In genomic region chrX:60547098-60547443, GRCm38 (mm10) we compare ENCODE assay signal across 8 mouse cellular contexts. TPM values are rescaled to one million over a fixed set of nuclear protein-coding genes. Genes with fewer than 3 reads are reported as not detected.
DNase-seq lines count a peak whose midpoint lies in the region; ATAC-seq and TF ChIP-seq lines count a peak whose summit lies in the region.
"Had no signal": no experiment of that assay in that cellular context is flagged by ENCODE, and none has a peak within 500 bp of the region (broad histone marks: within the 10 kb centered on the region; RNA-seq: fewer than 3 reads in every experiment).

No protein-coding gene starts in this region.

- H3K9ac ChIP-seq in lung, embryonic 14.5 days = peak overlapping the region; percentile 38
- H3K9ac ChIP-seq in forebrain, embryonic 13.5 days = peak overlapping the region; percentile 78
- H3K9ac ChIP-seq in limb, embryonic 12.5 days (replicated peaks) = peak overlapping the region; percentile 67

- TF ChIP-seq POLR2A in olfactory bulb, adult 2 months (IDR thresholded peaks at IDR 0.05; ENCODE audit: insufficient read depth, low read depth, low read length) = no peak

- no peak for DNase-seq in lung, embryonic 14.5 days
- DNase-seq in lung, postnatal 36 days = no peak
- DNase-seq in adrenal gland, adult 18-20 months (ENCODE audit: low spot score in 2 of 2) = no peak
- DNase-seq in Muller cell, postnatal 12 days (ENCODE audit: inconsistent ontology term) = no peak

- H3K36me3 ChIP-seq in lung, embryonic 14.5 days (ENCODE audit: insufficient read depth) = no peaks in the 10 kb centered on the region
- no peaks in the 10 kb centered on the region for H3K36me3 ChIP-seq in forebrain, embryonic 13.5 days (ENCODE audit: poor library complexity, severe bottlenecking)
- no peaks in the 10 kb centered on the region for H3K36me3 ChIP-seq in limb, embryonic 12.5 days

- WGBS in lung, embryonic 14.5 days = 17% methylated on average over 16 of the region's 16 CpGs
- WGBS in forebrain, embryonic 13.5 days = 12% methylated on average over 15 of the region's 16 CpGs
- WGBS in limb, embryonic 12.5 days = 16% methylated on average over 16 of the region's 16 CpGs
- WGBS in olfactory bulb, adult 2 months = 20% methylated on average over 16 of the region's 16 CpGs

- no peak for TF ChIP-seq CTCF in lung, embryonic 14.5 days (IDR thresholded peaks at IDR 0.05; ENCODE audit: low read depth)
- no peak for TF ChIP-seq CTCF in olfactory bulb, adult 2 months (IDR thresholded peaks at IDR 0.05; ENCODE audit: insufficient read depth, low read depth, low read length)

- peak overlapping the region; percentile 60 for H3K4me2 ChIP-seq in lung, embryonic 14.5 days
- peak overlapping the region; percentile 61 for H3K4me2 ChIP-seq in forebrain, embryonic 13.5 days
- peak overlapping the region; percentile 57 for H3K4me2 ChIP-seq in limb, embryonic 12.5 days

- H3K9me3 ChIP-seq in lung, embryonic 14.5 days (ENCODE audit: low read depth, low read length) = no peaks in the 10 kb centered on the region
- no peaks in the 10 kb centered on the region for H3K9me3 ChIP-seq in forebrain, embryonic 13.5 days (replicated peaks)
- H3K9me3 ChIP-seq in limb, embryonic 12.5 days = no peaks in the 10 kb centered on the region

- peaks cover 6% of the 10 kb centered on the region; the same call in 1 of the 2 replicates for H3K27me3 ChIP-seq in lung, embryonic 14.5 days (ENCODE audit: insufficient read depth, low read length)
- no peaks in the 10 kb centered on the region for H3K27me3 ChIP-seq in forebrain, embryonic 13.5 days
- peaks cover 16% of the 10 kb centered on the region for H3K27me3 ChIP-seq in limb, embryonic 12.5 days

- H3K27ac ChIP-seq in lung, embryonic 14.5 days (ENCODE audit: low read depth) = no peak overlapping the region
- peak overlapping the region; percentile 88 for H3K27ac ChIP-seq in forebrain, embryonic 13.5 days
- H3K27ac ChIP-seq in limb, embryonic 12.5 days = no peak overlapping the region; the same call in 1 of the 2 replicates
- H3K27ac ChIP-seq in olfactory bulb, adult 2 months (ENCODE audit: insufficient read depth, low read depth, low read length) = no peak overlapping the region

- no peaks in the 10 kb centered on the region for H3K4me1 ChIP-seq in lung, embryonic 14.5 days (ENCODE audit: insufficient read depth)
- H3K4me1 ChIP-seq in forebrain, embryonic 13.5 days = peaks cover 4% of the 10 kb centered on the region
- no peaks in the 10 kb centered on the region for H3K4me1 ChIP-seq in limb, embryonic 12.5 days (replicated peaks)
- H3K4me1 ChIP-seq in olfactory bulb, adult 2 months (ENCODE audit: control insufficient read depth, insufficient read depth, low read length) = peaks cover 4% of the 10 kb centered on the region

- H3K4me3 ChIP-seq in lung, embryonic 14.5 days (ENCODE audit: low read depth, low read length) = peak overlapping the region; percentile 46
- H3K4me3 ChIP-seq in forebrain, embryonic 13.5 days = peak overlapping the region; percentile 56
- H3K4me3 ChIP-seq in limb, embryonic 12.5 days (replicated peaks) = peak overlapping the region; percentile 53
- H3K4me3 ChIP-seq in olfactory bulb, adult 2 months (ENCODE audit: insufficient read depth, low read depth, low read length) = peak overlapping the region; percentile 92

- peak; percentile 48; the same call in 1 of the 2 replicates for ATAC-seq in lung, embryonic 14.5 days (ENCODE audit: insufficient read depth)
- ATAC-seq in forebrain, embryonic 13.5 days = peak; percentile 14
- peak; percentile 27; the same call in 1 of the 2 replicates for ATAC-seq in limb, embryonic 12.5 days (ENCODE audit: insufficient number of reproducible peaks, insufficient read depth, low FRiP score, low TSS enrichment, low read depth)

RNA-seq across cellular contexts. Expression of gene Gm7073, which starts 8.0 kb away (rescaled TPM):
- polyA plus RNA-seq in lung, embryonic 14.5 days (2014; fragmentation: Nextera tagmentation; extraction: Ambion mirVana) = not detected in 2 replicates
- not detected in 2 replicates for polyA plus RNA-seq in forebrain, embryonic 13.5 days (2015; fragmentation: Nextera tagmentation; extraction: Ambion mirVana)
- polyA plus RNA-seq in limb, embryonic 12.5 days (2016; fragmentation: Nextera tagmentation; extraction: Ambion mirVana) = not detected in 2 replicates
- not detected in 2 replicates for polyA plus RNA-seq in olfactory bulb, adult 2 months (2012; ENCODE audit: insufficient read depth, insufficient read length, low replicate concordance, missing spikeins)
- not detected for total RNA-seq in adrenal gland, adult 18-20 months (2021)
- total RNA-seq: hematopoietic stem cell, adult 5-6 weeks had no signal

RNA-seq across cellular contexts. Expression of gene Atp11c, which starts 45.4 kb away (rescaled TPM):
- 12.6 and 12.9 TPM in 2 replicates for polyA plus RNA-seq in lung, embryonic 14.5 days (2014; fragmentation: Nextera tagmentation; extraction: Ambion mirVana)
- polyA plus RNA-seq in forebrain, embryonic 13.5 days (2015; fragmentation: Nextera tagmentation; extraction: Ambion mirVana) = 13.5 and 15.1 TPM in 2 replicates
- 13.3 TPM in 2 replicates for polyA plus RNA-seq in limb, embryonic 12.5 days (2016; fragmentation: Nextera tagmentation; extraction: Ambion mirVana)
- not detected in 2 replicates for polyA plus RNA-seq in olfactory bulb, adult 2 months (2012; ENCODE audit: insufficient read depth, insufficient read length, low replicate concordance, missing spikeins)
- total RNA-seq in adrenal gland, adult 18-20 months (2021) = 10 to 100 TPM; 13.0 to 15.9 TPM

Comparison
In these comparisons a context has a peak if more than half of its experiments do, and no peak if none do; other contexts are left out.
1. RNA of gene Atp11c, which starts 45.4 kb away (polyA plus RNA-seq): 13.5 to 15.1 TPM in forebrain, embryonic 13.5 days, 13.3 TPM in limb, embryonic 12.5 days and 12.6 to 12.9 TPM in lung, embryonic 14.5 days; not detected in olfactory bulb, adult 2 months; every median in the first group is over 10 times any median in the second.
2. Peak in every context shown above with its lines, with median percentiles within 50 percentile points of each other: ATAC-seq, H3K4me2 ChIP-seq, H3K4me3 ChIP-seq and H3K9ac ChIP-seq.